Mouse (Mus musculus) A20 (cell line): Measurements from ENCODE around the gene Auts2.

Source experiments
- DNase-seq: peaks from one replicate; pipeline ENCODE4 v3.0.0-alpha.2; 2011; ENCODE audit warnings: low read depth, low spot score

Auts2 gene

GRCm38 (mm10) chr5:131737476-131737875, 805.7 kb downstream of the Auts2 start:
- no peak for DNase-seq

- no peak for DNase-seq
Measured at GRCm38 (mm10) chr5:131733324-131733660, 809.9 kb downstream of the Auts2 start.

- no peak for DNase-seq
Measured at GRCm38 (mm10) chr5:131732631-131733323, 810.4 kb downstream of the Auts2 start.

GRCm38 (mm10) chr5:131729456-131729855, 813.7 kb downstream of the Auts2 start:
- DNase-seq: no peak

GRCm38 (mm10) chr5:131727909-131728308, 815.2 kb downstream of the Auts2 start:
- DNase-seq: no peak

- no peak for DNase-seq
Measured at GRCm38 (mm10) chr5:131724508-131724907, 818.6 kb downstream of the Auts2 start.

DNA sequence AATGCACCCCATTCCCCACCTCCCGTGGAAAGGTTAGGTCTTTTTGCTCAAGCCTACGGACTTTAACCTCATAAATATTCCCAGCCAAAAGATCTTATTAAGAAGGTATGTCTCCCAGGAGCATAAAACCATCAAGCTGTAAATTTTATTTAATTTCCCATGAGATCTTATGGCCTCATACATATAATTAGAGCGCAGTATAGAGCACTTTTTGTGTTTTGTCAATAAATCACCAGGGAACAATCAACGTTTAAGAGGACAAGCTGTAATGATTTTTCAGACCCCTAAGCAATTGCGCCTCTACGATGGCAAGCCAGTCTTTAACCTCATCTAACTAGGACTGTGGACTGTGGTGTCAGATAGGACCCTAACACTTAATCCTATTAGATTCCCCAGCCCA, 820.4 kb downstream of the Auts2 start:
- DNase-seq: no peak

DNA sequence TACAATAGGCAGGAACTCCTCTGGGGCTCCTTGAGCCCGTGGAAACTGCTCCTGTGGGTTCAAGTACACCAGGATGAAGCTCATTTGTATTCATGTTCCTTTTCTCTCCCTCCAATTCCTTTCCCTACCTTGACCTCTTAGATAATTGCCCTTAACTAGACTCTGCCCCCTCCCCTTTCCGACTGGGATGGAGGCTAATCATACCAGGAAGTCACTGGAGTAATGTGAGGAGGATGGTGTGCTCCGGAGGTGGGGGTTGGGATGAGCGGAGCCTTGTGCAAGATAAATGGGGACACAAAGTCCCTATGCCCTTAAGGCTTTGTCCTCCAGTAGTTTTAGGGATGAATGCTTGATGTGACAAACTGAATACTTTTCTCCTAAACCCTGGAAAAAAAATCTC, 820.8 kb downstream of the Auts2 start:
- DNase-seq: no peak

DNA sequence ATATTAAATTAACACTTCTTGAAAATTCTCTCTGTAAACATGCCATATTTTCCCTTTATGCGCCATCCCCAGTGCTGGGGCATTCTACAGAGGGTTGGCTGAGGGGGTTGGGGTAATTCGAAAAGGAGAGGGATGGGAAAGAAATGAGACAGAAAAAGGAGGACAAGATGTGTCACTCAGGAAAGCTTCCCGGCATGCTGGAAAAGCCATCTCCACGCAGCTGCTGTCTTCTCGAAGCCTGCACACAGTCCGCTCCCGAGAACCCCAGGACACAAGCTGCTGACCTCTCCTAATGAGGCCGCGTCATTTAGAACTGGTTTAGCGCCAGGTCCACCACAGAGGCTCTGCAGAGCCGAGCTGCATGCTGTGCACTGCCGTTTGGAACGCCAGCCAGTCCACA, 825.1 kb downstream of the Auts2 start:
- DNase-seq: no peak

DNA sequence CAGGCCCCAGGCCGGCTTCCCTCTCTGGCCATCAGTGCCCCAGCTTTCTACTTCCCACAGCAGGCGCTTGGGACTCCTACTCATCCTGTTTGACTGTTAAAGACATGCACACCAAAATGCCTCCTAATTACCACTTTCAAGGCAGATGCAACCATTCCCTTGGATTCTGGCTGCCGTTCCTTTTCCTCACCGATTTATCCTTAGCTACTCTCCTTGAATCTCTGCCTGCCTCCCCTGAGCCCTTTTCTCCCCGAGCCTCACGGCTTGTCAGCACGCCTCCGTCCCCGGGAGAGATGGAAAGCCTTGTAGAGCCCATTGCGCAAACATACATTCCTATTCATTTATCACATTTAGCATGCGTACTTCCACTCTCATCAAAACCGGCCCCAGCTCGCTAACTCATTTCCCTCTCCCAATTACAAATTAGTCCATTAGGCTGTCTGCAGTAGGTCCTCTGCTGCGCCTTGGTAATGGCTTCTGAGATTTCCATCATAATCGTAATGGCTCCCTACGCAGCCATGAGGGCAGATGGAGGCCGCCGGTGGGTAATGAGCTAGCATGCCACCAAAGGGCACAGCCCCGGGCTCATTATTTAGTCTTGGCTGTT, 825.7 kb downstream of the Auts2 start:
- no peak for DNase-seq

DNA sequence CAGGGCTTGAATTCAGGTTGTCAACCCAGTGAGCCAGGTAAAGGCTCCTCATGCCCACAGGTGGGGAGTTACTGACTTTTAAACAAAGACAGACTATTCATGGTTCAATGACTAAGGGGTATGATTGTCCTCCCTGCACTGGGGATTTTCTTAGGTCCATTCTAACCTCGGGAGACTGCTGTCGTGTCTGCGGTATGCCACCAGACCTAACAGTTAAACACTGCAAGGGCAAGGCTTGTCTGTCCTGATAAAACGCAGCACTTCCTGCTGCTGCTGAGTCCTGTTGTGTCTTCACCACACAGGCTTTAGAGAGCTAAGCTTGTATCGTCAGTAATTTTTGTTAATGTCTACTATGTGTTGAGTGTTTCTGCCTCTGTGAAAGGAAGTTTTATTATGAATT, 828.2 kb downstream of the Auts2 start:
- DNase-seq: no peak

DNA sequence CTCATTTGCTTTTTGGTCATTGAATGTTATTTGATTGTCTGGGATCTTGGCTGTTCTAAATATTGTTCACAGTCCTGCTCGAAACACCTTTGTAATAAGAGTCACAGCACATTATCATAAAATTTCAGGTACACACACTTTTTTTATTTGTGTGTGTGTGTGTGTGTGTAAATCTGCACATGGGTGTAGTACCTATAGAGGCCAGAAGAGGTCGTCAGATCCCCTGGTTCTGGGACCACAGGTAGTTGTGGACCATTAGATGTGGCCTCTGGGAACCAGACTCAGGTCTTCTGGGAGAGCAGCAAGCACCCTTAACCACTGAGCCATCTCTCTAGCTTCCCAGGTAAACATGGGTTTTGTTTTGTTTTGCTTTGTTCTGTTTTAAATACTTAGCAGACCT, 830.7 kb downstream of the Auts2 start:
- DNase-seq: no peak

GRCm38 (mm10) chr5:131711474-131712129, 831.5 kb downstream of the Auts2 start:
- no peak for DNase-seq

DNA sequence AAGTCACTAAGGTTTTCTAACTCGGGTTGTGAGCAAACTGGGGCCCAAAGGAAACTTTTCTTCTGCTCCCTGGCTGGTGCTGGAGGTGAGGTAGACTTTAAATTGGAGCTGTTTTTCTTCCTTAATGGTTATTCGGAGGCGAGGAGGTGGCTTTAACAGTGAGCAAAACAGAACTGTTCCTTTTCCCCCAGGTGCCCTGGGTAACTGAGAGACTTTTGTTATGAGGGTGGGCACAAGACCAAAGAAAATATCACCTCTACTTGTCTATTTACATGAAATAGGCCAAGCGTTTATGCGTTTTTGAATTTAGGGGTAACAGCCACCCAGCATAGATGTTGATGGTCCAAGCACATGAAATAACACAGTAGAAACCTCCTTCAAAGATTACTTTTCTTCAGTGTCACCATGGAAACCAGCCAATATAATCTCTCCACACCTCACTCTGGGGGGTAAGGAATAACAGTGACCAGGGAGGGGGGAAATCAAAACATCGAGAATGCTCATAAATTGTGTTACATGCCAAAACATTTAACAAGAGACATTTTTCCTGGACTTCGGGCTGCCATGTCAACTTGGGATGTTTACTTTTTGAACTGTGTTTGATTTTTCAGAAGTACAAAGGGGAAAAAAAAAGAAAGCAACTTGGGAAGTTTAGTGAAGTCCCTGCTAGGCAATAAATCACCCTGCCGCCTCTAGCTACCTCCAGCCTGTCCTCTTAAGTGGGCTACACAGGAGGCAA, 832.2 kb downstream of the Auts2 start:
- no peak for DNase-seq

- DNase-seq: no peak
Measured at GRCm38 (mm10) chr5:131707471-131707870, 835.7 kb downstream of the Auts2 start.

- DNase-seq: no peak
Measured at GRCm38 (mm10) chr5:131703729-131704128, 839.4 kb downstream of the Auts2 start.

GRCm38 (mm10) chr5:131702840-131703392, 840.2 kb downstream of the Auts2 start:
- no peak for DNase-seq

- no peak for DNase-seq
Measured at GRCm38 (mm10) chr5:131698900-131699299, 844.2 kb downstream of the Auts2 start.

GRCm38 (mm10) chr5:131690781-131691180, 852.4 kb downstream of the Auts2 start:
- no peak for DNase-seq

GRCm38 (mm10) chr5:131686956-131687618, 856.1 kb downstream of the Auts2 start:
- DNase-seq: no peak

GRCm38 (mm10) chr5:131680127-131680845, 862.9 kb downstream of the Auts2 start:
- no peak for DNase-seq
